Mouse (Mus musculus) midbrain, embryonic 10.5 days (tissue): Measurements from ENCODE around the gene Crcp. TPM values are rescaled to one million over a fixed set of nuclear protein-coding genes. Genes with fewer than 3 reads are reported as not detected.

Experiments
- DNase-seq: peaks from one replicate; pipeline ENCODE4 v3.0.0-alpha.2; 2017; ENCODE audit warnings: low spot score
- H3K27ac ChIP-seq: fragments of 300-500 bp; sonication (generic); replicated peaks from 2 replicates; pipeline ENCODE4 v1.5.1; 2016; ENCODE audit warnings: mild to moderate bottlenecking
- H3K27me3 ChIP-seq: fragments of 300-500 bp; sonication (generic); 2 replicates; pipeline ENCODE4 v1.6.1; 2016; ENCODE audit warnings: low read depth, mild to moderate bottlenecking; ENCODE audit not compliant: poor library complexity, severe bottlenecking
- H3K36me3 ChIP-seq: fragments of 300-500 bp; sonication (generic); 2 replicates; pipeline ENCODE4 v1.6.1; 2016; ENCODE audit warnings: mild to moderate bottlenecking, moderate library complexity
- H3K4me1 ChIP-seq: fragments of 300-500 bp; sonication (generic); 2 replicates; pipeline ENCODE4 v1.6.1; 2016
- H3K4me3 ChIP-seq: fragments of 300-500 bp; sonication (generic); 2 replicates; pipeline ENCODE4 v1.5.1; 2016; ENCODE audit warnings: mild to moderate bottlenecking, moderate library complexity
- H3K9me3 ChIP-seq: fragments of 300-500 bp; sonication (generic); replicated peaks from 2 replicates; pipeline ENCODE4 v1.6.1; 2016; ENCODE audit warnings: mild to moderate bottlenecking
- WGBS: fragments of 180-500 bp; shearing (Covaris S2); methylation state at CpG from one replicate; pipeline ENCODE4 v1.1.7; 2016; 5-methylcytosine and 5-hydroxymethylcytosine counted together
- polyA plus RNA-seq: library from polyadenylated mRNA; unstranded; fragments of >200 nt; fragmentation: Nextera tagmentation; extraction: Ambion mirVana; gene quantifications from 2 replicates; pipeline ENCODE4 v1.2.1, GENCODE M21; 2016

Crcp gene
- polyA plus RNA-seq, 1 experiment from 2014 or later: 63.8 TPM

GRCm38 (mm10) chr5:130050416-130050815 is 21.3 kb downstream of the Crcp start:
- Histone ChIP-seq H3K4me3 (no peak overlapping the region), H3K36me3 (peaks cover 81% of the 10 kb centered on the region), H3K27me3 (no peaks in the 10 kb centered on the region), H3K4me1 (0 out of 2 replicates have a peak, but pooled peaks cover 6% of the 10 kb centered on the region), H3K9me3 (no peaks in the 10 kb centered on the region), H3K27ac (no peak overlapping the region)
- WGBS: 70% methylated on average over 6 of the region's 6 CpGs
- DNase-seq: no peak

GRCm38 (mm10) chr5:130051073-130051860 is 22.2 kb downstream of the Crcp start:
- Histone ChIP-seq H3K27me3 (no peaks in the 10 kb centered on the region), H3K4me3 (no peak overlapping the region), H3K27ac (0 out of 2 replicates have a peak overlapping the region, but pooled peaks have one; percentile 28), H3K36me3 (peaks cover 76% of the 10 kb centered on the region), H3K9me3 (no peaks in the 10 kb centered on the region), H3K4me1 (0 out of 2 replicates have a peak, but pooled peaks cover 6% of the 10 kb centered on the region)
- no peak for DNase-seq
- WGBS: 83% methylated on average over 15 of the region's 15 CpGs

GRCm38 (mm10) chr5:130052510-130052909 is 23.4 kb downstream of the Crcp start:
- DNase-seq: no peak
- 78% methylated on average over 5 of the region's 5 CpGs for WGBS
- Histone ChIP-seq H3K9me3 (no peaks in the 10 kb centered on the region), H3K27ac (no peak overlapping the region), H3K36me3 (peaks cover 63% of the 10 kb centered on the region), H3K4me1 (0 out of 2 replicates have a peak, but pooled peaks cover 6% of the 10 kb centered on the region), H3K27me3 (no peaks in the 10 kb centered on the region), H3K4me3 (no peak overlapping the region)

GRCm38 (mm10) chr5:130052955-130053354 is 23.9 kb downstream of the Crcp start:
- no peaks in the 10 kb centered on the region for H3K27me3 ChIP-seq
- H3K36me3 ChIP-seq: peaks cover 63% of the 10 kb centered on the region
- WGBS: 93% methylated on average over 6 of the region's 6 CpGs
- no peak overlapping the region for H3K27ac ChIP-seq
- no peak for DNase-seq
- H3K4me3 ChIP-seq: no peak overlapping the region
- H3K9me3 ChIP-seq: no peaks in the 10 kb centered on the region
- 0 out of 2 replicates have a peak, but pooled peaks cover 6% of the 10 kb centered on the region for H3K4me1 ChIP-seq

- 88% methylated on average over 4 of the region's 4 CpGs for WGBS
- no peak for DNase-seq
- Histone ChIP-seq H3K36me3 (peaks cover 69% of the 10 kb centered on the region), H3K4me1 (peaks cover 10% of the 10 kb centered on the region), H3K27ac (no peak overlapping the region), H3K4me3 (no peak overlapping the region), H3K9me3 (no peaks in the 10 kb centered on the region), H3K27me3 (no peaks in the 10 kb centered on the region)
Measured at GRCm38 (mm10) chr5:130055688-130056087, 26.6 kb downstream of the Crcp start.

GRCm38 (mm10) chr5:130056303-130056702 is 27.2 kb downstream of the Crcp start:
- Histone ChIP-seq H3K36me3 (peaks cover 67% of the 10 kb centered on the region), H3K27me3 (no peaks in the 10 kb centered on the region), H3K4me3 (no peak overlapping the region), H3K27ac (no peak overlapping the region), H3K4me1 (peaks cover 10% of the 10 kb centered on the region), H3K9me3 (no peaks in the 10 kb centered on the region)
- WGBS: 96% methylated on average over 2 of the region's 2 CpGs
- no peak for DNase-seq

GRCm38 (mm10) chr5:130059413-130060328 is 30.6 kb downstream of the Crcp start:
- H3K9me3 ChIP-seq: no peaks in the 10 kb centered on the region
- peaks cover 58% of the 10 kb centered on the region for H3K36me3 ChIP-seq
- peaks cover 3% of the 10 kb centered on the region for H3K4me1 ChIP-seq
- H3K27ac ChIP-seq: no peak overlapping the region
- no peaks in the 10 kb centered on the region for H3K27me3 ChIP-seq
- H3K4me3 ChIP-seq: no peak overlapping the region
- WGBS: 84% methylated on average over 12 of the region's 12 CpGs
- no peak for DNase-seq

- WGBS: 93% methylated on average over 4 of the region's 4 CpGs
- Histone ChIP-seq H3K9me3 (no peaks in the 10 kb centered on the region), H3K36me3 (peaks cover 52% of the 10 kb centered on the region), H3K27ac (no peak overlapping the region), H3K4me1 (peaks cover 3% of the 10 kb centered on the region), H3K27me3 (no peaks in the 10 kb centered on the region), H3K4me3 (no peak overlapping the region)
- DNase-seq: no peak
Measured at GRCm38 (mm10) chr5:130060329-130060665, 31.2 kb downstream of the Crcp start.

- no peak for DNase-seq
- peaks cover 3% of the 10 kb centered on the region for H3K4me1 ChIP-seq
- H3K9me3 ChIP-seq: no peaks in the 10 kb centered on the region
- no peak overlapping the region for H3K4me3 ChIP-seq
- 84% methylated on average over 2 of the region's 2 CpGs for WGBS
- H3K36me3 ChIP-seq: peaks cover 48% of the 10 kb centered on the region
- H3K27me3 ChIP-seq: no peaks in the 10 kb centered on the region
- H3K27ac ChIP-seq: no peak overlapping the region
Measured at GRCm38 (mm10) chr5:130062096-130062495, 33.0 kb downstream of the Crcp start.

GRCm38 (mm10) chr5:130063760-130064159 is 34.7 kb downstream of the Crcp start:
- no peaks in the 10 kb centered on the region for H3K9me3 ChIP-seq
- H3K27ac ChIP-seq: no peak overlapping the region
- H3K4me3 ChIP-seq: no peak overlapping the region
- peaks cover 3% of the 10 kb centered on the region for H3K4me1 ChIP-seq
- H3K27me3 ChIP-seq: no peaks in the 10 kb centered on the region
- peaks cover 38% of the 10 kb centered on the region for H3K36me3 ChIP-seq
- DNase-seq: no peak
- WGBS: 81% methylated on average over 2 of the region's 2 CpGs

- no peak for DNase-seq
- peaks cover 20% of the 10 kb centered on the region for H3K36me3 ChIP-seq
- no peaks in the 10 kb centered on the region for H3K4me1 ChIP-seq
- H3K27ac ChIP-seq: no peak overlapping the region
- H3K27me3 ChIP-seq: no peaks in the 10 kb centered on the region
- H3K9me3 ChIP-seq: no peaks in the 10 kb centered on the region
- WGBS: 93% methylated on average over 1 of the region's 1 CpGs
- H3K4me3 ChIP-seq: no peak overlapping the region
Measured at GRCm38 (mm10) chr5:130065579-130065978, 36.5 kb downstream of the Crcp start.

- Histone ChIP-seq H3K9me3 (no peaks in the 10 kb centered on the region), H3K36me3 (peaks cover under 1% of the 10 kb centered on the region; the same call in 1 of the 2 replicates), H3K27me3 (no peaks in the 10 kb centered on the region), H3K27ac (no peak overlapping the region), H3K4me3 (no peak overlapping the region), H3K4me1 (no peaks in the 10 kb centered on the region)
- 78% methylated on average over 3 of the region's 3 CpGs for WGBS
- no peak for DNase-seq
Measured at GRCm38 (mm10) chr5:130067841-130068264, 38.8 kb downstream of the Crcp start.

- WGBS: 93% methylated on average over 6 of the region's 6 CpGs
- H3K27me3 ChIP-seq: peaks cover 8% of the 10 kb centered on the region
- H3K4me3 ChIP-seq: no peak within 1 kb of the TSS
- H3K4me1 ChIP-seq: no peaks in the 10 kb centered on the region
- DNase-seq: no peak
- no peak within 1 kb of the TSS for H3K27ac ChIP-seq
- H3K36me3 ChIP-seq: no peaks in the 10 kb centered on the region
- H3K9me3 ChIP-seq: no peaks in the 10 kb centered on the region
Measured at GRCm38 (mm10) chr5:130073026-130073425, 43.9 kb downstream of the Crcp start, which contains the start of gene Tpst1. Gene Tpst1 (plus strand): TSS chr5:130073326.
